Mouse (Mus musculus) liver, embryonic 16.5 days (tissue): ENCODE measurements around the gene Thrb. TPM values are rescaled to one million over a fixed set of nuclear protein-coding genes. Genes with fewer than 3 reads are reported as not detected.

Experiments
- ATAC-seq: fragments of 200-750 bp; cut with Nextera tagmentation; 2 replicates; pipeline ENCODE4 v1.8.0; 2017; ENCODE audit warnings: low read depth, mild to moderate bottlenecking, moderate number of reproducible peaks, moderate library complexity
- H3K27ac ChIP-seq: fragments of 300-500 bp; sonication (generic); 2 replicates; pipeline ENCODE4 v1.5.1; 2014; ENCODE audit warnings: mild to moderate bottlenecking, low read length
- H3K27me3 ChIP-seq: fragments of 300-500 bp; sonication (generic); 2 replicates; pipeline ENCODE4 v1.6.1; 2014; ENCODE audit warnings: low read depth, low read length, mixed read lengths; ENCODE audit not compliant: control insufficient read depth, insufficient read depth
- H3K36me3 ChIP-seq: fragments of 300-500 bp; sonication (generic); 2 replicates; pipeline ENCODE4 v1.6.1; 2014; ENCODE audit warnings: mild to moderate bottlenecking; ENCODE audit not compliant: control insufficient read depth, insufficient read depth
- H3K4me1 ChIP-seq: fragments of 300-500 bp; sonication (generic); 2 replicates; pipeline ENCODE4 v1.6.1; 2014; ENCODE audit warnings: low read depth, low read length, mixed read lengths; ENCODE audit not compliant: control insufficient read depth
- H3K4me2 ChIP-seq: fragments of 300-500 bp; sonication (generic); 2 replicates; pipeline ENCODE4 v1.6.1; 2014; ENCODE audit warnings: low read depth, low read length, mixed read lengths
- H3K4me3 ChIP-seq: fragments of 300-500 bp; sonication (generic); 2 replicates; pipeline ENCODE4 v1.5.1; 2014; ENCODE audit warnings: low read depth, mild to moderate bottlenecking, low read length
- H3K9ac ChIP-seq: fragments of 300-500 bp; sonication (generic); 2 replicates; pipeline ENCODE4 v1.6.1; 2014; ENCODE audit warnings: low read depth, low read length
- H3K9me3 ChIP-seq: fragments of 300-500 bp; sonication (generic); replicated peaks from 2 replicates; pipeline ENCODE4 v1.6.1; 2016; ENCODE audit warnings: low read length; ENCODE audit not compliant: control insufficient read depth
- WGBS: fragments of 180-500 bp; shearing (Covaris S2); extraction: QIAGEN DNeasy Blood & Tissue Kit; methylation state at CpG from one replicate; pipeline ENCODE4 v1.1.7; 2014; ENCODE audit not compliant: insufficient replicate concordance; 5-methylcytosine and 5-hydroxymethylcytosine counted together
- polyA plus RNA-seq: library from polyadenylated mRNA; unstranded; fragments of >200 nt; fragmentation: Nextera tagmentation; extraction: Ambion mirVana; gene quantifications from 2 replicates; pipeline ENCODE4 v1.2.1, GENCODE M21; 2015

Gene Thrb
- polyA plus RNA-seq, 1 experiment from 2014 or later, result 6.0 TPM

DNA sequence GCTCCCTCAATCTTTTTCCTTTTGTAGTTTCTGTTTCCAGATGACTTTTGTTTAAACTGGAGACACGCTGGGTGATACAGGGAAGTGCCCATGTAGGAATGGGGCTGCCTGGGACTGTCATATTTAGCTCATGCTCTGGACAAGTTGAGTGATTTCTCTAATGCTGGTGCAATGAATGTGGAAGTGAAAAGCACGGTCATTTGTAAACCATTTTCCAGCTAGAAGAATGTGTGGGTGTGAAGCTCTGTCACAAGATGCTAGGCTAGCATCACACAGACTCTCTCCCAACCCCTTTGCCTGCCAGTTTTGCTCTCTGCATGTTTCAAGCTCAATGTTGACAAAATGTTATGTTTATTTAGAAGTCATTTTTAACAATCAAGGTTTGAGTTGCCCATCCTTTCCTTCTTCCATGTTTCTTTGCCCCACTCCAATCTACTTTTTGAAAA is 83.7 kb downstream of the Thrb start:
- Histone ChIP-seq H3K4me2 (no peak overlapping the region), H3K36me3 (no peaks in the 10 kb centered on the region), H3K9ac (no peak overlapping the region), H3K4me1 (no peaks in the 10 kb centered on the region; the same call in 1 of the 2 replicates), H3K4me3 (no peak overlapping the region), H3K9me3 (no peaks in the 10 kb centered on the region), H3K27ac (no peak overlapping the region), H3K27me3 (no peaks in the 10 kb centered on the region)
- WGBS, result 51% methylated on average over 2 of the region's 2 CpGs
- ATAC-seq, result no peak

DNA sequence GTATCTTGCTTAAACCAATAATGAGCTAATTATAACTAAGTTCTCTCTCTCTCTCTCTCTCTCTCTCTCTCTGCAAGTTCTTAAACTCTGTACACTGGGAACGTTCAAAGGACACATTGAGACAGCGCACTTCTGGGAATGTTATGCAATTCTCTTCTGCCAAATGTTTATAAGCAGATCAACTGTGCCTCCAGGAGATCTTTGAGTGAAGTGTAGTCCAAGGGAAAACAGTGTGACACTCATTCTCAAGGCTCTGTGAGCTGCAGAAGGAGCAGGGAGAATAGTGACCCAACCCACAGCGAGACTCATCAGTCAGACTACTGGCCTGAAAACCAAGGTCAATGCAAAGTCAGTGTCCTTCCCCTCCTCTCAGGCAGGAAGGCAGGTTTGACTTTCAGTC is 87.9 kb downstream of the Thrb start:
- 0 out of 2 replicates have a peak, but pooled peaks have one; percentile 35 for ATAC-seq
- H3K9me3 ChIP-seq, result no peaks in the 10 kb centered on the region
- no peaks in the 10 kb centered on the region; the same call in 1 of the 2 replicates for H3K4me1 ChIP-seq
- 69% methylated on average over 3 of the region's 3 CpGs for WGBS
- H3K27me3 ChIP-seq, result no peaks in the 10 kb centered on the region
- H3K27ac ChIP-seq, result no peak overlapping the region
- H3K9ac ChIP-seq, result no peak overlapping the region
- no peaks in the 10 kb centered on the region for H3K36me3 ChIP-seq
- no peak overlapping the region for H3K4me3 ChIP-seq
- no peak overlapping the region for H3K4me2 ChIP-seq

DNA sequence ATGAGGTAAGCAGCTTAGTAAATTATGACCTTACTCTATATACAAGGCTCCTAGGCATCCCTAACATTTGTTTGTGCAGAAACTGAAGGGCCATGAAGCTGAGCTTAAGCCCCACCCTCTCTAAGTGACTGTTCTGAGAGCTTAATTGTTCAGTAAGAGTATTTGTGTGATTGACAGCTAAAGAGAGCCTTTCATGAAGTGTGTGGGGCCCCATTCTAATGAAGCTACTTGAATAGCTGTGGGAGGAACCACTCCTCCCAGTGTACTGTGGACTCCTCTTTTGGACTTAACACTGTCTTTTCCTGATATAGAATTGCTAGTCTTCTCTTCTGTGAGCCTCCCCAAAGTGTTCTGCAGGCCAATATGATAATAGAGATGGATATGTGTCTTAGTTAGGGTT is 88.9 kb downstream of the Thrb start:
- no peak overlapping the region for H3K27ac ChIP-seq
- H3K4me3 ChIP-seq, result no peak overlapping the region
- H3K36me3 ChIP-seq, result no peaks in the 10 kb centered on the region
- H3K4me1 ChIP-seq, result no peaks in the 10 kb centered on the region
- H3K27me3 ChIP-seq, result no peaks in the 10 kb centered on the region
- no peak overlapping the region for H3K4me2 ChIP-seq
- no peak for ATAC-seq
- no peaks in the 10 kb centered on the region for H3K9me3 ChIP-seq
- no peak overlapping the region for H3K9ac ChIP-seq

DNA sequence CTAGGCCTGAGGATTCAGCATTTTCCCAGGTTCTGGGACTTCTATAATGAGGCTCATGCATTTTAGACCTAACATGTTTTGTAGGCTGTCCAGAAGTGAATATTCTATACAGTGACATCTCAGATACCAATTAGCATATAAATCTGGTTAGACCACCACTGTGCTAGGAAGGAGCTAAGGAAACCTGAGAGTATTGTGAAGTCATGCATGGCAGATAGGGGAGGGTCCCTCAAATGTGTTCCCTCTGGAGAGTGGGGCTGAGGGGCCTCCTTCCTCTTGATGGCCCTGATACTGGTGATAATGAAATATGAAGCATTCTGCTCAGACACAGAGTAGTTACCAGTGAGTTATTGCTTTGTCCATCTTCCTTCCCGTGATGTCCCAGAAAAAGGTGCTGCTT is 91.8 kb downstream of the Thrb start:
- Histone ChIP-seq H3K36me3 (no peaks in the 10 kb centered on the region), H3K4me3 (no peak overlapping the region), H3K27me3 (no peaks in the 10 kb centered on the region), H3K4me1 (no peaks in the 10 kb centered on the region), H3K9me3 (no peaks in the 10 kb centered on the region), H3K27ac (no peak overlapping the region), H3K9ac (no peak overlapping the region), H3K4me2 (no peak overlapping the region)
- WGBS, result 45% methylated on average over 1 of the region's 1 CpGs
- ATAC-seq, result no peak

DNA sequence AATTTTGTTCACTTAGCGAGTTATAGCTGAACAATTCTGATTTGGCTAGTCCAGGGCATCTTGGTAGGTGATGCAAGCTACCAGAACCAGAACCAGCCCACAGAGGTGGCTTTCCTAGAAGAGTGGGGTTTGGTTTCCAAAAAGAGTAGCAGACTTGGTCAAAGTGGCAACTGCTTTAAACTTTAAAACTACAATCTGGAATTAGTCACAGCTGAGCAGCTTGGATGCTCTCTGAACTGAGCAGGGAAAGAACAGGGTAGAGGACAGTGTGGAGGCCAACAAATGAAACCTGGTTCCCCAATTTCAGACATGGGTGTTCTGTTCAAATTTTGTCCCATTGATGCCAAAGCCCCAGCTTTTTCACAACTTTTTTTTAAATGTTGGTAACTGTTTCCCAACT is 93.4 kb downstream of the Thrb start:
- WGBS, result 58% methylated on average over 1 of the region's 1 CpGs
- H3K27ac ChIP-seq, result no peak overlapping the region
- H3K4me3 ChIP-seq, result no peak overlapping the region
- no peaks in the 10 kb centered on the region for H3K36me3 ChIP-seq
- H3K9me3 ChIP-seq, result no peaks in the 10 kb centered on the region
- no peaks in the 10 kb centered on the region for H3K27me3 ChIP-seq
- no peaks in the 10 kb centered on the region for H3K4me1 ChIP-seq
- no peak for ATAC-seq
- no peak overlapping the region for H3K9ac ChIP-seq
- no peak overlapping the region for H3K4me2 ChIP-seq

DNA sequence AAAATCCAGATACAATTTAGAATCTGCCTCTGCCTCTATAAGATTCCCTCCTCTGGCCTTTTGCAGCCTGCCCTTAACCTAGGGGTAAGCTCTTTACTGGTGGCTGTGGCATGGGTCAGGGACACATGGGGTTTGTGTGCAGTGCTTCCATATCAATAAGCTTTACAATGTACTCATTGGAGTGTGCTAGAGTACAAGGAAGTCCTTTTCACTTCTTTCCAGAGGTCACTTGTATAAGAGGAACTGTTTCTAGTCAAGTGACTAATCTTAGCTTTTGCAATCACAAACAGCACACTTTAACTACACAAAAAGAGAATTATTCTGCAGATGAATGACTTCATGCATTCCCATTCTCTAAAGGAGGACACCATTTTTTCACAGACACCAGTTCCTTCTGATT is 96.7 kb downstream of the Thrb start:
- Histone ChIP-seq H3K9me3 (no peaks in the 10 kb centered on the region), H3K9ac (no peak overlapping the region), H3K27ac (no peak overlapping the region), H3K27me3 (no peaks in the 10 kb centered on the region), H3K4me1 (no peaks in the 10 kb centered on the region), H3K36me3 (no peaks in the 10 kb centered on the region), H3K4me3 (no peak overlapping the region), H3K4me2 (no peak overlapping the region)
- ATAC-seq, result no peak

DNA sequence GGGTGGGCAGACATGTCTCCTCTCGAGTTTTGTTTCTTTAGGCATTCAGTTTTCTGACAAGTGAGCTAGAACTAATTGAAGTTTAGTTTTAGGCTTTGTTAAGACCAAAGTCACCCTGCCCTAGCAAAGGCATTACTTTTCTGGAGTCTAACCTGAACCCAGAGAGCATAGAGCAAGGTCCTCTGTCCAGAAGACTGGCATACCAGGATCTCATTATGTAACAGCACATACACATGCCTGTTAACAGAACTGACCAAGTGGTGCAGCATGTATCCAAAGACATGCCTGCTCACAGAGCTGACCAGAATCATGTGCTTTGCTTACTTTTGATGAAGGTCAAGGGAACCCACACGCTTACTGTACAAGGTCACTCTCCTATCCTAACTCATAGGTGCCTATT is 107.9 kb downstream of the Thrb start:
- Histone ChIP-seq H3K27ac (no peak overlapping the region), H3K4me2 (no peak overlapping the region), H3K4me1 (no peaks in the 10 kb centered on the region), H3K9me3 (no peaks in the 10 kb centered on the region), H3K9ac (no peak overlapping the region), H3K4me3 (no peak overlapping the region), H3K36me3 (no peaks in the 10 kb centered on the region), H3K27me3 (no peaks in the 10 kb centered on the region)
- 51% methylated on average over 2 of the region's 2 CpGs for WGBS
- ATAC-seq, result no peak

DNA sequence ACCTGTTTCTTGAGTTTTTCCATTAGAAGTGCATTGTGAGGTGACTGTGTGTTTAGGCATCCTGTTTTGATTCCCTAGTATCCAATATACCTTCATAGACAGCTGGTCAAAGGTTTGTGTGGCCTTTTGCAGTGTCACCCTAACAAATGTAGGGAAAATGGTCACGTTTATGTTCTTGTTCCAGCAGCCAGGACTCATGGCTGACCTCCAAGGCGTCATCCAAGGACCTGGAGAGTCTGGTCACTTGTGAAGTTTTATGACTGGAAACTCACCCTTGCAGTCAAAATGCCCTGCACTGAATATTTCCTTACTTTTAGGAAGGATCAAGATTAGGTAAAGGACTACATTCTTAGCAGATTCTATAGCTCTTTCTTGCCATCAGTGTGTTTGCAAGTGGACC is 114.3 kb downstream of the Thrb start:
- Histone ChIP-seq H3K27ac (no peak overlapping the region), H3K4me2 (no peak overlapping the region), H3K9me3 (no peaks in the 10 kb centered on the region), H3K4me1 (no peaks in the 10 kb centered on the region), H3K27me3 (no peaks in the 10 kb centered on the region), H3K9ac (no peak overlapping the region), H3K36me3 (no peaks in the 10 kb centered on the region), H3K4me3 (no peak overlapping the region)
- no peak for ATAC-seq
- WGBS, result 44% methylated on average over 2 of the region's 2 CpGs

DNA sequence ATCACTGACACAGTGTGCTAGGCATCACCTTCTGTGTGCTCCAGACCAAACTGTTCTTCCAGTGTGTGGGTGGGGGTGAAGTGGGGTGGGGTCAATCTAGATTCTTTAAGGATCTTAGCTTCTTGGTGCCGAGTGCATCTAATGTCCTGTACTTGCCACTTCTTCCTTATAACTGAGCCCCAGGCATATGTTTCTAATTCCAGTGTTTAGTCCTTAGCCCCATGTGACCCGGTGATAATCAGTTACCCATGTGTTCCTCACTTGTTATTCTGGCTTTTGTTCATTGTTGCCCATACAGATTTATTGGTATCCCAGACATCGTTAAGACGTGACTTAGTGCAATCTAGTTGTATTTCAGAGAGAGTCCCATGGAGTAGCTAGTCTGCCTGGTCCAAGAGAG is 121.9 kb downstream of the Thrb start:
- Histone ChIP-seq H3K4me2 (no peak overlapping the region), H3K9me3 (no peaks in the 10 kb centered on the region), H3K27ac (no peak overlapping the region), H3K36me3 (no peaks in the 10 kb centered on the region), H3K4me1 (no peaks in the 10 kb centered on the region), H3K27me3 (no peaks in the 10 kb centered on the region), H3K9ac (no peak overlapping the region), H3K4me3 (no peak overlapping the region)
- WGBS, result 60% methylated on average over 4 of the region's 4 CpGs
- ATAC-seq, result no peak
